Comparison of ENCODE assay signal across 29 mouse cellular contexts in genomic region chr17:10416101-10416500, GRCm38 (mm10).
DNase-seq lines count a peak whose midpoint lies in the region; ATAC-seq and TF ChIP-seq lines count a peak whose summit lies in the region.
"Had no signal": no experiment of that assay in that cellular context is flagged by ENCODE, and none has a peak within 500 bp of the region (broad histone marks: within the 10 kb centered on the region; RNA-seq: fewer than 3 reads in every experiment).

No protein-coding gene starts in this region.

- TF ChIP-seq CTCF in gastrocnemius, adult 2 months (IDR thresholded peaks at IDR 0.05), result no peak
- no peak for TF ChIP-seq CTCF in midbrain, postnatal 0 days (IDR thresholded peaks at IDR 0.05)

- peaks cover 54% of the 10 kb centered on the region for H3K4me1 ChIP-seq in heart, embryonic 12.5 days (replicated peaks)
- H3K4me1 ChIP-seq in midbrain, postnatal 0 days (ENCODE audit: insufficient read depth, low read length), result no peaks in the 10 kb centered on the region
- no peaks in the 10 kb centered on the region for H3K4me1 ChIP-seq in midbrain, embryonic 11.5 days (ENCODE audit: control insufficient read depth, insufficient read depth, low read length)
- H3K4me1 ChIP-seq: embryonic facial prominence, embryonic 10.5 days; embryonic facial prominence, embryonic 15.5 days; limb, embryonic 12.5 days; liver, embryonic 15.5 days had no signal

- DNase-seq in gastrocnemius, adult 2 months, result no peak
- no peak for DNase-seq in gastrocnemius, postnatal 14 days
- DNase-seq in heart, postnatal 4 days, result no peak
- peak; percentile 61 for DNase-seq in midbrain, postnatal 0 days (ENCODE audit: low spot score)
- no peak for DNase-seq in midbrain, embryonic 11.5 days (ENCODE audit: low spot score, missing footprints)
- no peak for DNase-seq in layer of hippocampus, postnatal 36 days
- DNase-seq: adrenal gland, postnatal 10 days; cerebellum, adult 11 months; forebrain, postnatal 0 days; gastrocnemius, postnatal 10 days; kidney, adult 11 months; kidney, postnatal 14 days; layer of hippocampus, adult 9-11 months; lung, embryonic 14.5 days; lung, postnatal 14 days; right cerebral cortex, postnatal 4 days; thymus, adult 18-20 months; thymus, postnatal 25 days had no signal

- intact Hi-C loops in gastrocnemius, adult 2 months (cut with DNase I), result loop anchor here (5.0 kb wide), 1 partner anchor 76 kb away; no protein-coding TSS in a partner anchor
- intact Hi-C loops in gastrocnemius, postnatal 14 days (cut with DNase I; ENCODE audit: low total_unique reads), result no loop called here

- ATAC-seq in heart, embryonic 12.5 days (ENCODE audit: insufficient number of reproducible peaks, low FRiP score), result no peak
- no peak for ATAC-seq in midbrain, postnatal 0 days (ENCODE audit: low FRiP score)
- no peak for ATAC-seq in midbrain, embryonic 11.5 days (ENCODE audit: low FRiP score)
- ATAC-seq: forebrain, postnatal 0 days; inflammation-experienced regulatory T-cells, adult 6 months; midbrain, embryonic 15.5 days; Patski had no signal

- no peak overlapping the region for H3K4me2 ChIP-seq in heart, embryonic 12.5 days
- H3K4me2 ChIP-seq in midbrain, postnatal 0 days (ENCODE audit: low read depth, low read length, poor library complexity, severe bottlenecking), result no peak overlapping the region
- H3K4me2 ChIP-seq in midbrain, embryonic 11.5 days, result no peak overlapping the region
- H3K4me2 ChIP-seq: embryonic facial prominence, embryonic 15.5 days; forebrain, embryonic 12.5 days; hindbrain, embryonic 14.5 days; limb, embryonic 12.5 days; liver, embryonic 15.5 days; lung, embryonic 14.5 days; midbrain, embryonic 15.5 days had no signal

- no peaks in the 10 kb centered on the region for H3K9me3 ChIP-seq in heart, embryonic 12.5 days (replicated peaks)
- H3K9me3 ChIP-seq in midbrain, postnatal 0 days (ENCODE audit: low read length), result no peaks in the 10 kb centered on the region
- no peaks in the 10 kb centered on the region for H3K9me3 ChIP-seq in midbrain, embryonic 11.5 days (ENCODE audit: control insufficient read depth, low read length)
- H3K9me3 ChIP-seq: embryonic facial prominence, embryonic 10.5 days; embryonic facial prominence, embryonic 15.5 days; forebrain, embryonic 12.5 days; limb, embryonic 12.5 days; liver, embryonic 15.5 days; midbrain, embryonic 15.5 days had no signal

- no peak overlapping the region for H3K4me3 ChIP-seq in gastrocnemius, adult 2 months
- no peak overlapping the region for H3K4me3 ChIP-seq in heart, embryonic 12.5 days
- H3K4me3 ChIP-seq in midbrain, postnatal 0 days (ENCODE audit: low read depth, low read length), result no peak overlapping the region
- H3K4me3 ChIP-seq in midbrain, embryonic 11.5 days (ENCODE audit: low read depth, low read length), result no peak overlapping the region
- H3K4me3 ChIP-seq: embryonic facial prominence, embryonic 10.5 days; embryonic facial prominence, embryonic 15.5 days; forebrain, embryonic 12.5 days; limb, embryonic 12.5 days; liver, embryonic 15.5 days; midbrain, embryonic 15.5 days had no signal

- H3K36me3 ChIP-seq in heart, embryonic 12.5 days, result no peaks in the 10 kb centered on the region
- no peaks in the 10 kb centered on the region for H3K36me3 ChIP-seq in midbrain, postnatal 0 days (ENCODE audit: insufficient read depth, low read length)
- no peaks in the 10 kb centered on the region for H3K36me3 ChIP-seq in midbrain, embryonic 11.5 days (ENCODE audit: control insufficient read depth, insufficient read depth, low read length)
- H3K36me3 ChIP-seq: embryonic facial prominence, embryonic 10.5 days; embryonic facial prominence, embryonic 15.5 days; forebrain, embryonic 12.5 days; limb, embryonic 12.5 days; liver, embryonic 15.5 days; midbrain, embryonic 15.5 days had no signal

- no peaks in the 10 kb centered on the region for H3K27me3 ChIP-seq in heart, embryonic 12.5 days (replicated peaks)
- no peaks in the 10 kb centered on the region for H3K27me3 ChIP-seq in midbrain, postnatal 0 days (ENCODE audit: insufficient read depth, low read length)
- no peaks in the 10 kb centered on the region for H3K27me3 ChIP-seq in midbrain, embryonic 11.5 days (ENCODE audit: control insufficient read depth, insufficient read depth, low read length)
- H3K27me3 ChIP-seq: embryonic facial prominence, embryonic 15.5 days; limb, embryonic 12.5 days; liver, embryonic 15.5 days; midbrain, embryonic 15.5 days; Patski had no signal

- H3K27ac ChIP-seq in gastrocnemius, adult 2 months, result peak overlapping the region; percentile 69; the same call in 1 of the 2 replicates
- peak overlapping the region; percentile 95 for H3K27ac ChIP-seq in heart, embryonic 12.5 days (ENCODE audit: poor library complexity, severe bottlenecking)
- no peak overlapping the region for H3K27ac ChIP-seq in midbrain, postnatal 0 days (ENCODE audit: low read depth, low read length)
- H3K27ac ChIP-seq in midbrain, embryonic 11.5 days (ENCODE audit: low read depth, low read length), result no peak overlapping the region
- H3K27ac ChIP-seq: embryonic facial prominence, embryonic 10.5 days; embryonic facial prominence, embryonic 15.5 days; forebrain, embryonic 12.5 days; hindbrain, embryonic 14.5 days; limb, embryonic 12.5 days; liver, embryonic 15.5 days; midbrain, embryonic 15.5 days; stomach, postnatal 0 days had no signal

- WGBS in heart, embryonic 12.5 days, result 84% methylated on average over 4 of the region's 4 CpGs
- WGBS in midbrain, postnatal 0 days, result 93% methylated on average over 4 of the region's 4 CpGs
- 90% methylated on average over 4 of the region's 4 CpGs for WGBS in midbrain, embryonic 11.5 days

- no peak overlapping the region for H3K9ac ChIP-seq in heart, embryonic 12.5 days
- H3K9ac ChIP-seq in midbrain, postnatal 0 days (replicated peaks; ENCODE audit: low read length, poor library complexity, severe bottlenecking), result no peak overlapping the region
- no peak overlapping the region for H3K9ac ChIP-seq in midbrain, embryonic 11.5 days (ENCODE audit: low read length)
- H3K9ac ChIP-seq: embryonic facial prominence, embryonic 15.5 days; forebrain, embryonic 12.5 days; forebrain, postnatal 0 days; hindbrain, embryonic 14.5 days; limb, embryonic 12.5 days; liver, embryonic 15.5 days; lung, embryonic 14.5 days; midbrain, embryonic 15.5 days had no signal

Comparison
In these comparisons a context has a peak if more than half of its experiments do, and no peak if none do; other contexts are left out.
1. H3K27ac ChIP-seq: peak in gastrocnemius, adult 2 months (single experiment) and heart, embryonic 12.5 days (single experiment); none in midbrain, postnatal 0 days (single experiment) and midbrain, embryonic 11.5 days (single experiment).